Mouse (Mus musculus) hindbrain, embryonic 13.5 days (tissue): ENCODE measurements at regions not wholly inside any gene's neighbourhood (a gene's known extent, or its start where the extent isn't known, plus 50 kb on each side); places are given as distances from the start of the nearest gene placed in this dataset.

Source experiments
- ATAC-seq: fragments of 200-750 bp; cut with Nextera tagmentation; 2 replicates; pipeline ENCODE4 v1.8.0; 2017; ENCODE audit warnings: moderate TSS enrichment; ENCODE audit not compliant: low FRiP score
- H3K27ac ChIP-seq: fragments of 300-500 bp; sonication (generic); 2 replicates; pipeline ENCODE4 v1.5.1; 2015; ENCODE audit warnings: inconsistent platforms, mild to moderate bottlenecking, moderate library complexity
- H3K27me3 ChIP-seq: fragments of 300-500 bp; sonication (generic); 2 replicates; pipeline ENCODE4 v1.6.1; 2015; ENCODE audit warnings: mild to moderate bottlenecking, inconsistent platforms
- H3K36me3 ChIP-seq: fragments of 300-500 bp; sonication (generic); 2 replicates; pipeline ENCODE4 v1.6.1; 2015; ENCODE audit warnings: mild to moderate bottlenecking, inconsistent platforms
- H3K4me1 ChIP-seq: fragments of 300-500 bp; sonication (generic); replicated peaks from 2 replicates; pipeline ENCODE4 v1.6.1; 2015; ENCODE audit warnings: inconsistent platforms
- H3K4me2 ChIP-seq: fragments of 300-500 bp; sonication (generic); 2 replicates; pipeline ENCODE4 v1.6.1; 2015; ENCODE audit warnings: inconsistent platforms, mild to moderate bottlenecking, moderate library complexity
- H3K4me3 ChIP-seq: fragments of 300-500 bp; sonication (generic); 2 replicates; pipeline ENCODE4 v1.5.1; 2015; ENCODE audit warnings: mild to moderate bottlenecking, inconsistent platforms
- H3K9ac ChIP-seq: fragments of 300-500 bp; sonication (generic); 2 replicates; pipeline ENCODE4 v1.6.1; 2015; ENCODE audit warnings: mild to moderate bottlenecking, inconsistent platforms
- H3K9me3 ChIP-seq: fragments of 300-500 bp; sonication (generic); 2 replicates; pipeline ENCODE4 v1.6.1; 2016; ENCODE audit warnings: inconsistent platforms
- WGBS: fragments of 180-500 bp; shearing (Covaris S2); methylation state at CpG from one replicate; pipeline ENCODE4 v1.1.7; 2015; 5-methylcytosine and 5-hydroxymethylcytosine counted together

- Histone ChIP-seq H3K27ac (no peak overlapping the region), H3K4me3 (no peak overlapping the region), H3K9ac (no peak overlapping the region), H3K4me2 (no peak overlapping the region), H3K9me3 (no peaks in the 10 kb centered on the region), H3K36me3 (no peaks in the 10 kb centered on the region), H3K27me3 (no peaks in the 10 kb centered on the region), H3K4me1 (no peaks in the 10 kb centered on the region)
- 73% methylated on average over 3 of the region's 3 CpGs for WGBS
- ATAC-seq = no peak
Observed at GRCm38 (mm10) chr1:81904056-81904455, 328.9 kb upstream of the Gm9747 start.

- no peak overlapping the region for H3K4me2 ChIP-seq
- no peak overlapping the region for H3K4me3 ChIP-seq
- H3K9me3 ChIP-seq = no peaks in the 10 kb centered on the region
- H3K4me1 ChIP-seq = no peaks in the 10 kb centered on the region
- no peaks in the 10 kb centered on the region for H3K27me3 ChIP-seq
- H3K27ac ChIP-seq = no peak overlapping the region
- H3K36me3 ChIP-seq = no peaks in the 10 kb centered on the region
- no peak overlapping the region for H3K9ac ChIP-seq
- no peak for ATAC-seq
Observed at GRCm38 (mm10) chr1:81912607-81913006, 320.3 kb upstream of the Gm9747 start.

DNA sequence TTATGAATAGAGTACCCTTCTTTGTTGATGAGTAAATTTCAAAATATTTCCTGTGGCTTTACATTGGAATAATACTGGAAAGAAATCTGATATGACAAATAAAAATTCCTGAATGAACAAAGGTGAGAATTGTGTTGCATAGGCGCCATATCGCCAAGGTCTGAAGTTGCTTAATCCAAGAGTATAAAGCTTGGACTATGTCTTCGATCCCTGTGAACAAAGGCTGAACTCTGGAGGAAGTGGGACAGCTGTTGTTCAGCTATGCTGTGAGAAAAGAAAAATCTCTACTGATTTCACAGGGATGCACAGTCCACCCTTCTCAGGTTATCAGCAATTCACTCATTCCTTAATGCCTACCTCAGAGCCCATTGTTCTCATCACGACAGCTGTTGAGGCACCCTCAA, 319.3 kb upstream of the Gm9747 start:
- H3K36me3 ChIP-seq = no peaks in the 10 kb centered on the region
- H3K27ac ChIP-seq = no peak overlapping the region
- H3K4me3 ChIP-seq = no peak overlapping the region
- H3K9me3 ChIP-seq = no peaks in the 10 kb centered on the region
- H3K4me1 ChIP-seq = no peaks in the 10 kb centered on the region
- 89% methylated on average over 4 of the region's 4 CpGs for WGBS
- H3K27me3 ChIP-seq = no peaks in the 10 kb centered on the region
- no peak for ATAC-seq
- H3K4me2 ChIP-seq = no peak overlapping the region
- H3K9ac ChIP-seq = no peak overlapping the region

DNA sequence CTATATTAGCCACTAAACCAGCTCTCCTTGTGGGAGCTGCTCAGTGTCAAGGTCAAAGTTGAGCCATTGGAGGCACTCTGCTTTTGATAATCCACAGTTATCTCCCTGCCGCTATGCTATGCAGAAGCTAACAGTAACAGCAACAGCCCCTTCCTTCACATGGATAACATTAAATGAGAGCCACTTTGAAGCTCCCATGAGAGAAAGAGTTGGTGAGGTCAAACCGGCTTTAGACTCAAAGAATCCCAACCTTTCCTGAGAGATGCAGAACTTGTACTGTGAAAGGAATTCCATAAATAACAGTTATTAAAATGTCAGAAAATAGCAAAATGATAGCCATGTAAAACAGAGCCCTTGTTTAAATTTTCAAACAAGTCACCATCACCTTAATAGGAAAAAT, 316.1 kb upstream of the Gm9747 start:
- no peaks in the 10 kb centered on the region for H3K27me3 ChIP-seq
- H3K4me2 ChIP-seq = no peak overlapping the region
- ATAC-seq = no peak
- H3K27ac ChIP-seq = no peak overlapping the region
- no peak overlapping the region for H3K4me3 ChIP-seq
- WGBS = 85% methylated on average over 2 of the region's 2 CpGs
- H3K36me3 ChIP-seq = no peaks in the 10 kb centered on the region
- H3K4me1 ChIP-seq = no peaks in the 10 kb centered on the region
- H3K9me3 ChIP-seq = no peaks in the 10 kb centered on the region
- H3K9ac ChIP-seq = no peak overlapping the region

GRCm38 (mm10) chr1:81927721-81928120, 305.2 kb upstream of the Gm9747 start:
- no peaks in the 10 kb centered on the region for H3K9me3 ChIP-seq
- H3K4me3 ChIP-seq = no peak overlapping the region
- H3K4me1 ChIP-seq = no peaks in the 10 kb centered on the region
- no peak for ATAC-seq
- H3K4me2 ChIP-seq = no peak overlapping the region
- no peak overlapping the region for H3K9ac ChIP-seq
- no peaks in the 10 kb centered on the region for H3K27me3 ChIP-seq
- no peaks in the 10 kb centered on the region for H3K36me3 ChIP-seq
- no peak overlapping the region for H3K27ac ChIP-seq
- 92% methylated on average over 5 of the region's 5 CpGs for WGBS

GRCm38 (mm10) chr1:81933064-81933463, 299.8 kb upstream of the Gm9747 start:
- no peaks in the 10 kb centered on the region for H3K4me1 ChIP-seq
- H3K9me3 ChIP-seq = no peaks in the 10 kb centered on the region
- H3K27me3 ChIP-seq = no peaks in the 10 kb centered on the region
- no peak overlapping the region for H3K4me3 ChIP-seq
- ATAC-seq = 0 out of 2 replicates have a peak, but pooled peaks have one; percentile 43
- H3K36me3 ChIP-seq = no peaks in the 10 kb centered on the region
- H3K4me2 ChIP-seq = no peak overlapping the region
- H3K27ac ChIP-seq = no peak overlapping the region
- no peak overlapping the region for H3K9ac ChIP-seq

DNA sequence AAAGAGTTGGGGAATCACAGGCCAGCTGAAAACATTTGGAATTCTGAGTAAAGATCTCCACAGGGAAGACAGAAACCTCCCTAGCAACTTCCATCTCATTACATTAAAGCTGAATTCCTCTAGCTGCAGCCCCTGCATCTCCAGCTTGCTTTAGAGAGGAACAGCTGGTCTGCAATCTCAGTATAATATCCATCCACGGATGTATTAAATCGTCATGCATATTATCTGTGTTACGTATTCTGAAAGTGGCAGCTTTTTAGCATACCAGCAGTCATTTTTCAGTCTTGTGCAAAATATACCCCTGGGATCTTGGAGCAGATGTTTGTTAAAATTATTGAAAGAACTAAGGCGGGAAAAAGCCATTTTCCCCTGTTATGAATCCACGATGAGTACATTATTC, 287.7 kb upstream of the Gm9747 start:
- Histone ChIP-seq H3K27ac (no peak overlapping the region), H3K4me1 (no peaks in the 10 kb centered on the region), H3K9me3 (no peaks in the 10 kb centered on the region), H3K27me3 (no peaks in the 10 kb centered on the region), H3K36me3 (no peaks in the 10 kb centered on the region), H3K4me3 (no peak overlapping the region), H3K9ac (no peak overlapping the region), H3K4me2 (no peak overlapping the region)
- no peak for ATAC-seq
- WGBS = 44% methylated on average over 5 of the region's 5 CpGs

DNA sequence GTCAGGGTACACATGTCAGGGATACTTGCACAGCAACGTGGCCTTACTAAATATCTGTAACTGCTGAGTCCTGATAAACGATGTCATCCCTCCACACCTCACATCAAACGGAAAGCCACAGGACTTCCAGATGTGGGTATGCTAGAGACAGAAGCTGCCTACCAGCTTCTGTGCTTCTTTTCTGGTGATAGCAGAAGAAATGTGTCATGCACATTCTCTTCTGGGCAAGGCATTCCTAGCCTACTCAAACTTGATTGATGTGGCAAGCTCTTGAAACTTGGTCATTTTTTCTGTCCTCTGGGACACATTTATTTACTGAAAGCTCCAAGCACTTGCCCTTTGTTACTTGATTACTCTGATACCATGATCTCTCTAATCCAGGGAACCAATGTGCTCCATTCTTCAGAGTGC, 282.8 kb upstream of the Gm9747 start:
- Histone ChIP-seq H3K4me2 (no peak overlapping the region), H3K4me1 (0 out of 2 replicates have a peak, but pooled peaks cover 5% of the 10 kb centered on the region), H3K9ac (no peak overlapping the region), H3K27me3 (no peaks in the 10 kb centered on the region), H3K4me3 (no peak overlapping the region), H3K27ac (no peak overlapping the region), H3K36me3 (no peaks in the 10 kb centered on the region), H3K9me3 (no peaks in the 10 kb centered on the region)
- no peak for ATAC-seq
- WGBS = 79% methylated on average over 3 of the region's 3 CpGs

GRCm38 (mm10) chr1:81950853-81951252, 282.1 kb upstream of the Gm9747 start:
- Histone ChIP-seq H3K9me3 (no peaks in the 10 kb centered on the region), H3K4me1 (0 out of 2 replicates have a peak, but pooled peaks cover 5% of the 10 kb centered on the region)

GRCm38 (mm10) chr1:81951493-81952011, 281.4 kb upstream of the Gm9747 start:
- H3K27me3 ChIP-seq = no peaks in the 10 kb centered on the region
- H3K4me2 ChIP-seq = no peak overlapping the region
- H3K36me3 ChIP-seq = no peaks in the 10 kb centered on the region
- 0 out of 2 replicates have a peak, but pooled peaks cover 5% of the 10 kb centered on the region for H3K4me1 ChIP-seq
- ATAC-seq = no peak
- WGBS = 88% methylated on average over 4 of the region's 4 CpGs
- H3K9me3 ChIP-seq = no peaks in the 10 kb centered on the region
- no peak overlapping the region for H3K9ac ChIP-seq
- H3K27ac ChIP-seq = no peak overlapping the region
- no peak overlapping the region for H3K4me3 ChIP-seq

More at GRCm38 (mm10) chr1:81950853-81951252, 282.1 kb upstream of the Gm9747 start:
- no peak for ATAC-seq
- no peak overlapping the region for H3K9ac ChIP-seq
- 62% methylated on average over 1 of the region's 1 CpGs for WGBS
- no peak overlapping the region for H3K4me3 ChIP-seq
- no peak overlapping the region for H3K27ac ChIP-seq
- H3K27me3 ChIP-seq = no peaks in the 10 kb centered on the region
- H3K36me3 ChIP-seq = no peaks in the 10 kb centered on the region
- no peak overlapping the region for H3K4me2 ChIP-seq

- Histone ChIP-seq H3K9me3 (no peaks in the 10 kb centered on the region), H3K27ac (no peak overlapping the region), H3K36me3 (no peaks in the 10 kb centered on the region), H3K4me2 (no peak overlapping the region), H3K27me3 (no peaks in the 10 kb centered on the region), H3K9ac (no peak overlapping the region), H3K4me1 (0 out of 2 replicates have a peak, but pooled peaks cover 5% of the 10 kb centered on the region), H3K4me3 (no peak overlapping the region)
- WGBS = 77% methylated on average over 3 of the region's 3 CpGs
- no peak for ATAC-seq
Observed at GRCm38 (mm10) chr1:81952095-81952494, 280.8 kb upstream of the Gm9747 start.

- H3K4me1 ChIP-seq = 0 out of 2 replicates have a peak, but pooled peaks cover 5% of the 10 kb centered on the region
- H3K27me3 ChIP-seq = no peaks in the 10 kb centered on the region
- no peaks in the 10 kb centered on the region for H3K9me3 ChIP-seq
- H3K36me3 ChIP-seq = no peaks in the 10 kb centered on the region
- no peak overlapping the region for H3K27ac ChIP-seq
- no peak for ATAC-seq
- no peak overlapping the region for H3K4me3 ChIP-seq
- WGBS = 84% methylated on average over 2 of the region's 2 CpGs
- H3K4me2 ChIP-seq = no peak overlapping the region
- no peak overlapping the region for H3K9ac ChIP-seq
Observed at GRCm38 (mm10) chr1:81954507-81954906, 278.4 kb upstream of the Gm9747 start.

- ATAC-seq = no peak
- H3K9ac ChIP-seq = no peak overlapping the region
- no peaks in the 10 kb centered on the region for H3K4me1 ChIP-seq
- no peaks in the 10 kb centered on the region for H3K9me3 ChIP-seq
- no peak overlapping the region for H3K4me2 ChIP-seq
- WGBS = 98% methylated on average over 1 of the region's 1 CpGs
- no peak overlapping the region for H3K4me3 ChIP-seq
- H3K27me3 ChIP-seq = no peaks in the 10 kb centered on the region
- H3K27ac ChIP-seq = no peak overlapping the region
- no peaks in the 10 kb centered on the region for H3K36me3 ChIP-seq
Observed at GRCm38 (mm10) chr1:81967062-81967461, 265.9 kb upstream of the Gm9747 start.
